Mouse (Mus musculus) lung, postnatal 0 days (tissue): Measurements from ENCODE around the gene Hoxa5.

Source experiments
- CTCF ChIP-seq: IDR thresholded peaks from 2 replicates; pipeline ENCODE4 v1.5.1; 2016; ENCODE audit warnings: antibody characterized with exemption, mild to moderate bottlenecking
- EP300 ChIP-seq: IDR thresholded peaks from 2 replicates; pipeline ENCODE4 v1.6.1; 2016; ENCODE audit warnings: antibody characterized with exemption, mild to moderate bottlenecking, control low read depth

GRCm38 (mm10) chr6:52216691-52217458 lies 12.5 kb upstream of the Hoxa5 start:
- no peak for TF ChIP-seq EP300
- no peak for TF ChIP-seq CTCF
